Mouse (Mus musculus): ENCODE data around the gene Tcf3. TPM values are rescaled to one million over a fixed set of nuclear protein-coding genes. Genes with fewer than 3 reads are reported as not detected.
A peak's percentile ranks its signal among the peaks of the same experiment; 100 is the strongest.

The Tcf3 gene
- polyA plus RNA-seq, 1 experiment, result 78.2 TPM

GRCm38 (mm10) chr10:80389185-80389708 is 44.2 kb downstream of the Tcf3 start:
- Histone ChIP-seq H3K27me3 (ENCODE audit: control insufficient read depth, insufficient read depth, low read length, poor library complexity, severe bottlenecking) (no peaks in the 10 kb centered on the region), H3K9me3 (replicated peaks; ENCODE audit: control insufficient read depth, insufficient read depth, low read length, poor library complexity, severe bottlenecking) (no peaks in the 10 kb centered on the region), H3K36me3 (ENCODE audit: control insufficient read depth, insufficient read depth, low read length, poor library complexity, severe bottlenecking) (peaks cover 16% of the 10 kb centered on the region), H3K4me1 (ENCODE audit: control insufficient read depth, insufficient read depth, low read length) (peaks cover 5% of the 10 kb centered on the region), H3K27ac (ENCODE audit: insufficient read depth, low read length) (no peak overlapping the region), H3K9ac (ENCODE audit: low read depth, poor library complexity, severe bottlenecking) (no peak overlapping the region), H3K4me3 (ENCODE audit: low read depth, low read length) (no peak overlapping the region)
- TF ChIP-seq CTCF (IDR thresholded peaks at IDR 0.05; ENCODE audit: low read depth, low read length) (no peak), POLR2A (IDR thresholded peaks at IDR 0.05; ENCODE audit: insufficient read depth, low read length) (no peak), EP300 (IDR thresholded peaks at IDR 0.05; ENCODE audit: insufficient read depth, low read depth, low read length) (no peak)

DNA sequence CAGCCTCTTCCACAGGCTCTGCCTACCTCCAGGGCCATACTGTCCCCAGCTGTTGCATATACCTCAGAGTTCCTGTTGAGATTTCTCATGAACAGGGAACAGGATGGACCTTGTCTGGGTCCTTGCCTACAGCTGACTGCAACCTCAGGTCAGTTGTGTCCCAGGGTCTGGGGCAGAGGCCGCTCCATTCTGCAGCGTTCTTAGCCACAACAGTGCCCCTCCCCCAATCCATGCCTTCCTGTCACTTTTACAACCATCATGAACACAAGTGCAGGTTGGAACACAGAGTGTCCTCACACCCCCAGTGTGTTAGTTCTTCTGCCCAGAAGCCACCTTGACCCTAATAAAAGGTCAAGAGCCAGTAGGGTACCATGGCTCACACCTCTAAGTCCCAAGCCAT is 44.7 kb downstream of the Tcf3 start:
- TF ChIP-seq POLR2A (IDR thresholded peaks at IDR 0.05; ENCODE audit: insufficient read depth, low read length) (no peak), CTCF (IDR thresholded peaks at IDR 0.05; ENCODE audit: low read depth, low read length) (no peak), EP300 (IDR thresholded peaks at IDR 0.05; ENCODE audit: insufficient read depth, low read depth, low read length) (no peak)
- no peak overlapping the region for H3K27ac ChIP-seq (ENCODE audit: insufficient read depth, low read length)
- H3K9ac ChIP-seq (ENCODE audit: low read depth, poor library complexity, severe bottlenecking), result no peak overlapping the region; the same call in 1 of the 2 replicates
- H3K4me3 ChIP-seq (ENCODE audit: low read depth, low read length), result no peak overlapping the region
- peaks cover 6% of the 10 kb centered on the region for H3K4me1 ChIP-seq (ENCODE audit: control insufficient read depth, insufficient read depth, low read length)
- no peaks in the 10 kb centered on the region for H3K9me3 ChIP-seq (replicated peaks; ENCODE audit: control insufficient read depth, insufficient read depth, low read length, poor library complexity, severe bottlenecking)
- peaks cover 15% of the 10 kb centered on the region for H3K36me3 ChIP-seq (ENCODE audit: control insufficient read depth, insufficient read depth, low read length, poor library complexity, severe bottlenecking)
- H3K27me3 ChIP-seq (ENCODE audit: control insufficient read depth, insufficient read depth, low read length, poor library complexity, severe bottlenecking), result no peaks in the 10 kb centered on the region

DNA sequence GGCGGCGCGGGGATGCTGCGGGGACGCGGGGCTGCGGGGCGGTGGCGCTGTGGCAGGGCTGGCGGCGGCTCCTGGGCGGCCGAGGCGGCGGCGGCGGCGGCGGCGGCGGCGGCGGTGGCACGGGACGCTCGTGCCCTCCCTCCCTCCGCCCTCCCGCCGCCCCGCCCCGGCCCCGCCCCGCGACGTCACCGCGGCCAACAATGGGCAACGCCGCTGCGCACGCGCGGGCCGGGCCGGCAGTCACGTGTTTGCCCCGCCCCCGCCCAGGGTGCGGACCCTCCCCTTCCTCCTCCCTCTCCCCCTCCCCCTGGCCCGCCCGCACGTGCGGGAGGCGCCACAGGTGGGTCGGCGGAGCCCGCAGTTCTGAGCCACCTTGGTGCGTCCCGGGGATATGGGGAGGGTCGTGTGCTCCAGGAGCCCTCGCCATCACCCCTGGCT is 45.9 kb downstream of the Tcf3 start, which contains the start of gene Mex3d:
Gene Mex3d, minus strand, starts transcription at position 138 of the 438 bp plus-strand sequence.
- peak; percentile 86 for TF ChIP-seq POLR2A (IDR thresholded peaks at IDR 0.05; ENCODE audit: insufficient read depth, low read length)
- TF ChIP-seq EP300 (IDR thresholded peaks at IDR 0.05; ENCODE audit: insufficient read depth, low read depth, low read length), result no peak
- Histone ChIP-seq H3K27ac (ENCODE audit: insufficient read depth, low read length) (peak within 1 kb of the TSS; percentile 17; the same call in 1 of the 2 replicates), H3K4me1 (ENCODE audit: control insufficient read depth, insufficient read depth, low read length) (peaks cover 8% of the 10 kb centered on the region), H3K9me3 (replicated peaks; ENCODE audit: control insufficient read depth, insufficient read depth, low read length, poor library complexity, severe bottlenecking) (no peaks in the 10 kb centered on the region), H3K36me3 (ENCODE audit: control insufficient read depth, insufficient read depth, low read length, poor library complexity, severe bottlenecking) (peaks cover 4% of the 10 kb centered on the region), H3K9ac (ENCODE audit: low read depth, poor library complexity, severe bottlenecking) (peak within 1 kb of the TSS; percentile 91), H3K4me3 (ENCODE audit: low read depth, low read length) (peak within 1 kb of the TSS; percentile 85), H3K27me3 (ENCODE audit: control insufficient read depth, insufficient read depth, low read length, poor library complexity, severe bottlenecking) (no peaks in the 10 kb centered on the region)

DNA sequence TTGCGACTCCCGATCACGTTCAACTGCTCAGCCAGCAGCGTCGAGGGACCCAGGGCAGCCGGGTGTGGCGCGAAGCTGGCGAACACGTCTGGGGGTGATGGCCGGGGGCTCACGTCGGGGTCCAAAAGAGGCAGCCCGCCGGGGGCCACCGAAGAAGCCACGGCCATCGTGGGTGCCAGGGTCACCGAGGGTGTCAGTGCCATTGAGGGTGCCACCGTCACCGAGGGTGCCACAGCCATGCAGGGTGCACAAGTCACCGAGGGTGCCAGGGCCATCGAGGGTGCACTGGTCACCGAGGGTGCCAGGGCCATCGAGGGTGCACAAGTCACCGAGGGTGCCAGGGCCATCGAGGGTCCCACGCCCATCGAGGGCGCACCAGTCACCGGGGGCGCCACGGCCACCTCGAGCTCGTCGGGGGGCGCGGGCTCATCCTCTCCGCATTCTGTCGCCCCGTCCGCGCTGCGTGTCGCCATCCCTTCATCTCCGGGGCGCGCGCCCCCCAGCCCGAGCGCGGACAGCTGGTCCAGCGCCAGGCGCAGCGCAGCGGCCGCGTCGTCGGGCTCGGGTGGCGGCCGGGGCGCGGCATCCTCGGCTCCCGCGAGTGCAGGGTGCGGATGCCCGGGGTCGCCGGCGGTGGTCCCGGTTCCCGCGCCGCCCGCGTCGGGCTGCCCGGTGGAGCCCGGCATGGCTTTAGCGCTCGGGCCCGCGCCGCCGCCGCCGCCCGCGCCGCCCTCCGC is 46.5 kb downstream of the Tcf3 start:
- TF ChIP-seq EP300 (IDR thresholded peaks at IDR 0.05; ENCODE audit: insufficient read depth, low read depth, low read length) (no peak), POLR2A (IDR thresholded peaks at IDR 0.05; ENCODE audit: insufficient read depth, low read length) (no peak), CTCF (IDR thresholded peaks at IDR 0.05; ENCODE audit: low read depth, low read length) (no peak)
- Histone ChIP-seq H3K27me3 (ENCODE audit: control insufficient read depth, insufficient read depth, low read length, poor library complexity, severe bottlenecking) (no peaks in the 10 kb centered on the region), H3K36me3 (ENCODE audit: control insufficient read depth, insufficient read depth, low read length, poor library complexity, severe bottlenecking) (no peaks in the 10 kb centered on the region; the same call in none of the 2 replicates), H3K9ac (ENCODE audit: low read depth, poor library complexity, severe bottlenecking) (peak overlapping the region; percentile 91), H3K4me3 (ENCODE audit: low read depth, low read length) (peak overlapping the region; percentile 82), H3K9me3 (replicated peaks; ENCODE audit: control insufficient read depth, insufficient read depth, low read length, poor library complexity, severe bottlenecking) (no peaks in the 10 kb centered on the region), H3K27ac (ENCODE audit: insufficient read depth, low read length) (no peak overlapping the region), H3K4me1 (ENCODE audit: control insufficient read depth, insufficient read depth, low read length) (peaks cover 8% of the 10 kb centered on the region)

DNA sequence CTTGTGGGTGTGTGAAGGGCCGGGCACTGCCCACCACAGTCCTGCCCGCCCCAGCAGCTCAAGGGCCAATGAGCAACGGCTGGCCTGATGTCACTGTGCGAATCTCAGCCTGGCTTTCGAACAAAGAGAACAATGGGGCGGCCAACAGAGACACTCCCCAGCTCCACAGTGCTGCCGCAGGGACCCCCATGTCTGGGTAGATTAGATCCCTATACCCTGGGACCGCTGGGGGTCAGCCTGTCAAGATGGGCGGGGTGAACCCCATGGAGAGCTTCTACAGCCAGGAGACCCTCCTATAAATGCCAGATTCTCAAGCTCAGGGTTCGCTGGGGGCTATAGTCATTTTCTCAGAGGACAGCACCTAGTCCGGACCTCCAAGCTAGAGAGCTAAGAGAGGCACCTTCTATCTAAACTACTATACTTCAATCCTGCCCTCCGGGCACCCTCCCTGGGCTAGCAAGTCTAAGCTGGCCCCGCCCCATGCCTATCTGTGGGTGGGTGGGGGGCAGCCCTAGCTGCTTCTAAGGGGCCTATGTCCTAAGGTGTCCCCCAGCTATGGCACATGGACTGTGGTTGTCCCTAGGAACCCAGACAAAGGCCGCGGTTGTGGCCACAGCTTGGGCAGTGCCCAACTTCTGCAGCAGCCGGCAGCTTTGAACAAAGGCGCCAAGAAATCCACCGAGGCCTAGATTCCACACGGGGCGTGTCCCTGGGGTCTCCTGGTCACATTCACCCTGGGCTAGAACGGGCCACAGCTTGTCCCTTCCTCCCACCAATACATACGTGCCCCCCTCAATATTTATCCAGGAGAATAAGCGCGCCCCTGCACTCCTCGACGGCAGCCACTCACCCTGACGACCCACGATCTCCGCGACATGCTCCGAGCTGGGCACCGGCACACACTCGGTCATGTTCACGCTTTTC is 47.4 kb downstream of the Tcf3 start:
- H3K27ac ChIP-seq (ENCODE audit: insufficient read depth, low read length), result no peak overlapping the region
- peaks cover 8% of the 10 kb centered on the region for H3K4me1 ChIP-seq (ENCODE audit: control insufficient read depth, insufficient read depth, low read length)
- peak overlapping the region; percentile 91 for H3K9ac ChIP-seq (ENCODE audit: low read depth, poor library complexity, severe bottlenecking)
- TF ChIP-seq CTCF (IDR thresholded peaks at IDR 0.05; ENCODE audit: low read depth, low read length), result no peak
- no peak for TF ChIP-seq POLR2A (IDR thresholded peaks at IDR 0.05; ENCODE audit: insufficient read depth, low read length)
- no peak for TF ChIP-seq EP300 (IDR thresholded peaks at IDR 0.05; ENCODE audit: insufficient read depth, low read depth, low read length)
- H3K27me3 ChIP-seq (ENCODE audit: control insufficient read depth, insufficient read depth, low read length, poor library complexity, severe bottlenecking), result no peaks in the 10 kb centered on the region
- no peaks in the 10 kb centered on the region for H3K36me3 ChIP-seq (ENCODE audit: control insufficient read depth, insufficient read depth, low read length, poor library complexity, severe bottlenecking)
- H3K4me3 ChIP-seq (ENCODE audit: low read depth, low read length), result peak overlapping the region; percentile 82
- no peaks in the 10 kb centered on the region for H3K9me3 ChIP-seq (replicated peaks; ENCODE audit: control insufficient read depth, insufficient read depth, low read length, poor library complexity, severe bottlenecking)

Data from ES-Bruce4 (cell line).